Mouse (Mus musculus) B cell, adult (primary cell): ENCODE measurements around the gene Asb15. TPM values are rescaled to one million over a fixed set of nuclear protein-coding genes. Genes with fewer than 3 reads are reported as not detected.

Source experiments
- total RNA-seq: library from RNA; stranded (reverse); gene quantifications from 4 replicates; pipeline ENCODE4 v1.2.4, GENCODE M21; 2023; ENCODE audit not compliant: inconsistent age

Asb15 gene
- not detected in 4 replicates for total RNA-seq

DNA sequence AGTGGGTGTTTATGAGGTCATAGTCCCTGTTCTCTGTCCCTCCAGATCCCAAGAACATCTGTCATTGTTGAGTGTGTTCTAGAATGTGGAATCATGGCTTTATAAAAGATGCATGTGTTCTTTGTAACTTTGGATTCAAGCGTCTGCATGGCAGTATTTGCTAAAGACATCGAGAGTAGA is at the start of gene Asb15:
TSS of gene Asb15 (plus strand) at position 81 of the 180 bp plus-strand sequence.

DNA sequence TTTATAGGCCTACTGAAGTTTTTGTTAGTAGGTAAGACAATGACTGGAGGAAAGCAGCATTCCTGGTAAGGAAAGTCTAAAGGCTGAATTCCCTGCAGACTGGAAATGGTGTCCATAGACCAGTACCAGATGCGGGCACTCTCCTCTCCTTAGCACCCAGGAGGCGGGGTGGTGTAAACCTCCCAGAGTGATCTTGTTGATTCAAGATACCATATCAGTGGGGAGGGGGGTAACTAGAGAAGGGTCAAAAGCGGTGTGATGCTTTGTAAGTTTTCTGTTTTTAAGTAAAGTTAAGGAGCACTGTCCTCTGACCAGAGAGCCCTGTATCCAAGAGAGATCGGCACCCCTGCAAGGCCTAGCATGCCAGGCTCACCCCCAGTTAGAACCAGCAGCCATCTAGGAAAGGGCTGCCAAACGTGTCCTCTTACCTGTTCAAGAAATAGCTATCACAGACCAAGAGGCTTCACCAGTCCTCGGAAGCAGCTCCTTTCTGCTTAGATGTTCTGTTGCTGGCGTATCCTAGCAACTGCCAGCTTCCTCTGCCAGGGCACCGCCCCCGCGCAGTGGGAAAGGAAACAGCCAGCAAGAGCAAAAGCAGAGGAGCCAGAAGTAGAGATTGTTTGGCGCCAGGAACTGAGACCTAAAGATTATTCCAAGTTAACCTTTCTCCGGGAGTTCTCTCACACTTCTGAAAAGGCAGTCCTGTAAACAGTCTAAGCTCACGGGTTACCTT is 13.2 kb upstream of the Asb15 start, which contains the start of gene Iqub:
TSS of gene Iqub (minus strand) at position 516 of the 733 bp plus-strand sequence.

DNA sequence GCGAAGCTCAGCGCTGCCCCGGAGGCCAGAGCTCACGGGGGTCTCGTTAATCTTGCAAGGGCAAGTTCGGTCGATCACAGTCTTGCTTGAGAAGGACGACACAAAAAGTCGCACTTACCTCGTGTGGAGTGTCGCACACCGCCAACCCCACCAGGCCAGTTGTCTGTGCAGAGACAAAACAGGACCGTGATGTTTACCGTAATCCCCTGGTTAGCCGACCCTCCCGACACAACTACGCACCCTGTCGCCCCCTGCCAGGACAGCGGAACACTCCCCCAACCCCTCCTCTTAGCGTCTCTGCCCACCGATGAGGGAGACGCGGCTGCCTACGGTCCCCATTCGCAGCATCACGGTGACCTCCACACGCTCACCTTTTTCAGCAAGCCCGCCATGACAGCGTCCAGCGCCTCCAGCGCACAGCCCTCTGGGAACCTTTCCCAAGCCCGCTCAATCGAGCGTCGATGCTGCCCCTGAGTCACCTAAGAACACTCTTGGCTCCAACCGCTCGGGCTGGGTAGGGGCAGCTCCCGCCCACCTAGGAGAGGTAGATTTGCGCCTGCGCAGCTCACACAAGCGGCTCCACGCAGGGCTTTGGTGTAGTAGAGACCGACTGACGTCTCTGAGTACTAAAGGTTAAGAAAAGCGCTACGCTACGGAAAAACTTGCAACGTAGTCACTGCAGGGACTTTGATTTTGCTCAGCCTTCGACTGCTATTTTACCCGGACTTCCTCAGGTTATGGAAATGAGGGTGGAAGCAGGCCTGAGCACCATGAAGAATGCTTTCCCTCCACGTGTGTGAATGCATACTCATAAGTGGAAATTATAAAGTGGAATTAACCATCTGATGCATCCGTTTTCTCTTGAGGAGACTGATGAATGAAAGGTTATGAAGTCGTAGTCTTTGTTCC is 535 bp upstream of the Asb15 start, which contains the start of gene Ndufa5:
TSS of gene Ndufa5 (minus strand) at position 859 of the 909 bp plus-strand sequence.

GRCm38 (mm10) chr6:24597500-24597899 is 69.6 kb downstream of the Asb15 start, which contains the start of gene Lmod2:
TSS of gene Lmod2 (plus strand) at chr6:24597762.

Other genes with a start within 250 kb of the Asb15 start
- gene Iqub, start 13.1 kb upstream of the Asb15 start, total RNA-seq, result 0.13 TPM in 1 of 4 replicates, not detected in the others
- 38.6 to 45.9 TPM (median 43.5 TPM) in 4 replicates for gene Ndufa5, start 131 bp upstream of the Asb15 start, total RNA-seq
- not detected in 4 replicates for gene Lmod2, start 69.6 kb downstream of the Asb15 start, total RNA-seq
- 47.5 to 53.7 TPM (median 50.2 TPM) in 4 replicates for gene Wasl, start 136.9 kb downstream of the Asb15 start, total RNA-seq
- gene Hyal6, start 205.1 kb downstream of the Asb15 start, total RNA-seq, result not detected in 4 replicates
- gene Hyal4, start 220.2 kb downstream of the Asb15 start, total RNA-seq, result not detected in 4 replicates